ENCODE assay signal across 18 mouse cellular contexts in the genomic region with DNA sequence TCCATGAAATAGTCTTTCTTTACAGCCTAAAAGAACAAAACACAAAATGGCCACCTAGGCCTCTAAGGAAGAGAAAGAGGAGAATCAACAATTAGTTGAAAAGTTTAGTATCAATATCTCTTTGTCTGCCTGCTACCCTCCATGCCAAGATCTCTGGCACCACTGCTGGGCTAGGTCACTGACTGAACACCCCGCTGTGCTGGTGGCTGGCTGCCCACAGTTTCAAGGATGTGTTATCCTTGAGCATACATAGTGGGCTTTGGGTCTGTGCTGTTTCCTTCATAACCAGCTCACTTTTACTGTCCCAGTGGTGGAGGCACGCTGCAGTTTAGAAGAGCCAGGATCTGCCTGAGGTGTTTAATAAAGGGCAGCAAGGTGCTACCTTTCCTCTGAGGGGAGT.
DNase-seq lines count a peak whose midpoint lies in the region; ATAC-seq lines count a peak whose summit lies in the region.
"Had no signal": no experiment of that assay in that cellular context is flagged by ENCODE, and none has a peak within 500 bp of the region (broad histone marks: within the 10 kb centered on the region; RNA-seq: fewer than 3 reads in every experiment).

No protein-coding gene starts in this region.

- peak; percentile 60 for DNase-seq in Muller cell, postnatal 12 days (ENCODE audit: inconsistent ontology term)
- peak; percentile 60 for DNase-seq in adrenal gland, postnatal 25 days
- DNase-seq in cerebellum, postnatal 10 days, result peak; percentile 93 to 96
- no peak for DNase-seq in layer of hippocampus, postnatal 25 days (ENCODE audit: extremely low spot score in 1 of 2, low spot score in 1 of 2)
- DNase-seq in frontal cortex, postnatal 25 days (ENCODE audit: low spot score in 2 of 2), result no peak
- DNase-seq in T-cell, adult 2 months (ENCODE audit: low spot score), result no peak
- DNase-seq: gastrocnemius, postnatal 14 days; lung, embryonic 14.5 days; midbrain, embryonic 14.5 days; thymus, postnatal 25 days had no signal

- H3K9me3 ChIP-seq in hindbrain, embryonic 15.5 days, result no peaks in the 10 kb centered on the region
- no peaks in the 10 kb centered on the region for H3K9me3 ChIP-seq in hindbrain, embryonic 13.5 days
- H3K9me3 ChIP-seq: intestine, embryonic 15.5 days had no signal

- no peaks in the 10 kb centered on the region for H3K36me3 ChIP-seq in hindbrain, embryonic 15.5 days
- H3K36me3 ChIP-seq in hindbrain, embryonic 13.5 days, result no peaks in the 10 kb centered on the region
- H3K36me3 ChIP-seq: intestine, embryonic 15.5 days had no signal

- peak; percentile 68; the same call in 1 of the 2 replicates for ATAC-seq in hindbrain, embryonic 15.5 days (ENCODE audit: low FRiP score, low read depth)
- ATAC-seq in hindbrain, embryonic 13.5 days (ENCODE audit: low FRiP score), result no peak
- ATAC-seq: intestine, embryonic 15.5 days; Patski had no signal

- no peak overlapping the region for H3K9ac ChIP-seq in hindbrain, embryonic 15.5 days
- H3K9ac ChIP-seq in hindbrain, embryonic 13.5 days, result no peak overlapping the region
- H3K9ac ChIP-seq: intestine, embryonic 15.5 days; lung, embryonic 14.5 days had no signal

- 69% methylated on average over 2 of the region's 2 CpGs for WGBS in hindbrain, embryonic 15.5 days
- WGBS in hindbrain, embryonic 13.5 days, result 79% methylated on average over 2 of the region's 2 CpGs

- H3K27me3 ChIP-seq in hindbrain, embryonic 15.5 days, result no peaks in the 10 kb centered on the region
- H3K27me3 ChIP-seq in hindbrain, embryonic 13.5 days, result no peaks in the 10 kb centered on the region
- H3K27me3 ChIP-seq: intestine, embryonic 15.5 days had no signal

- H3K4me2 ChIP-seq in hindbrain, embryonic 15.5 days, result no peak overlapping the region
- no peak overlapping the region for H3K4me2 ChIP-seq in hindbrain, embryonic 13.5 days
- H3K4me2 ChIP-seq: intestine, embryonic 15.5 days; liver, embryonic 11.5 days; lung, embryonic 14.5 days had no signal

- H3K27ac ChIP-seq in hindbrain, embryonic 15.5 days (replicated peaks), result no peak overlapping the region
- H3K27ac ChIP-seq in hindbrain, embryonic 13.5 days, result no peak overlapping the region
- H3K27ac ChIP-seq: intestine, embryonic 15.5 days; kidney, postnatal 0 days; layer of hippocampus, adult 2 months; macrophage had no signal

- 0 out of 2 replicates have a peak, but pooled peaks cover 7% of the 10 kb centered on the region for H3K4me1 ChIP-seq in hindbrain, embryonic 15.5 days (replicated peaks)
- no peaks in the 10 kb centered on the region for H3K4me1 ChIP-seq in hindbrain, embryonic 13.5 days (replicated peaks)
- H3K4me1 ChIP-seq: intestine, embryonic 15.5 days had no signal

- H3K4me3 ChIP-seq in hindbrain, embryonic 15.5 days, result no peak overlapping the region
- no peak overlapping the region for H3K4me3 ChIP-seq in hindbrain, embryonic 13.5 days
- H3K4me3 ChIP-seq: intestine, embryonic 15.5 days; layer of hippocampus, adult 2 months had no signal

Comparison
In these comparisons a context has a peak if more than half of its experiments do, and no peak if none do; other contexts are left out.
1. DNase-seq: peak in Muller cell, postnatal 12 days (single experiment), adrenal gland, postnatal 25 days (single experiment) and cerebellum, postnatal 10 days (2 of 2); none in layer of hippocampus, postnatal 25 days (0 of 2), frontal cortex, postnatal 25 days (0 of 2) and T-cell, adult 2 months (single experiment).